Mouse (Mus musculus) CH12.LX (cell line): ENCODE data around the gene Rps11.

Experiments
- BHLHE40 ChIP-seq: IDR thresholded peaks from 2 replicates; pipeline ENCODE4 v1.6.1; 2011; ENCODE audit warnings: mild to moderate bottlenecking, low read depth, low read length, improper control_type of control experiment
- CHD2 ChIP-seq: IDR thresholded peaks from 2 replicates; pipeline ENCODE4 v1.6.1; 2011; ENCODE audit warnings: low read length, improper control_type of control experiment
- CTCF ChIP-seq, 2 experiments: IDR thresholded peaks in 1 of 2; conservative IDR thresholded peaks in 1 of 2; 2 replicates each; pipeline ENCODE4 v1.5.1; 2011 to 2012; ENCODE audit warnings: low read depth in 2 of 2, low read length in 2 of 2, improper control_type of control experiment in 1 of 2, inconsistent platforms in 1 of 2, mild to moderate bottlenecking in 1 of 2, moderate library complexity in 1 of 2
- EP300 ChIP-seq: IDR thresholded peaks from 2 replicates; pipeline ENCODE4 v1.6.1; 2011; ENCODE audit warnings: low read length, improper control_type of control experiment
- JUND ChIP-seq: conservative IDR thresholded peaks from 2 replicates; pipeline ENCODE4 v1.6.1; 2011; ENCODE audit warnings: low read depth, low read length, improper control_type of control experiment
- POLR2A ChIP-seq: IDR thresholded peaks from 2 replicates; pipeline ENCODE4 v1.6.1; 2011; ENCODE audit warnings: low read depth, mild to moderate bottlenecking, improper control_type of control experiment, low read length
- RAD21 ChIP-seq: IDR thresholded peaks from 2 replicates; pipeline ENCODE4 v1.6.1; 2011; ENCODE audit warnings: low read depth, mild to moderate bottlenecking, low read length, improper control_type of control experiment, moderate library complexity
- USF1 ChIP-seq: IDR thresholded peaks from 2 replicates; pipeline ENCODE4 v1.6.1; 2014; ENCODE audit warnings: low read depth, mild to moderate bottlenecking, inconsistent platforms, low read length, improper control_type of control experiment
- USF2 ChIP-seq: conservative IDR thresholded peaks from 2 replicates; pipeline ENCODE4 v1.6.1; 2011; ENCODE audit warnings: low read depth, low read length, improper control_type of control experiment

GRCm38 (mm10) chr7:45161612-45162473, 37.6 kb upstream of the Rps11 start:
- TF ChIP-seq CTCF (conservative IDR thresholded peaks at IDR 0.05 in 1 of 2, IDR thresholded peaks at IDR 0.05 in 1 of 2; ENCODE audit: low read depth in 2 of 2, low read length in 2 of 2) (peak in 1 of 2 experiments; percentile 89; a peak in 2 of 4 replicates), JUND (no peak), USF2 (no peak), CHD2 (no peak), RAD21 (peak; percentile 47), EP300 (no peak), BHLHE40 (peak; percentile 69), USF1 (no peak), POLR2A (peak; percentile 30; the same call in 1 of the 2 replicates)
